Mouse (Mus musculus) bone marrow macrophage, adult 2 months (primary cell): ENCODE data around the gene Klf2. TPM values are rescaled to one million over a fixed set of nuclear protein-coding genes. Genes with fewer than 3 reads are reported as not detected.

Experiments
- H3K27ac ChIP-seq: 2 replicates; pipeline ENCODE4 v1.5.1; 2012; ENCODE audit warnings: low read depth, low read length; ENCODE audit not compliant: insufficient read depth
- H3K4me1 ChIP-seq: 2 replicates; pipeline ENCODE4 v1.6.1; 2012; ENCODE audit warnings: low read length; ENCODE audit not compliant: control insufficient read depth, insufficient read depth
- H3K4me3 ChIP-seq: 2 replicates; pipeline ENCODE4 v1.5.1; 2012; ENCODE audit warnings: mild to moderate bottlenecking, low read length, moderate library complexity; ENCODE audit not compliant: insufficient read depth
- CTCF ChIP-seq: IDR thresholded peaks from 2 replicates; pipeline ENCODE4 v1.5.1; 2012; ENCODE audit warnings: low read depth, mild to moderate bottlenecking, low read length, moderate library complexity
- POLR2A ChIP-seq: IDR thresholded peaks from 2 replicates; pipeline ENCODE4 v1.6.1; 2012; ENCODE audit warnings: mild to moderate bottlenecking, low read depth, low read length, borderline replicate concordance
- polyA plus RNA-seq: library from polyadenylated mRNA; stranded (reverse); fragments of >200 nt; gene quantifications from 2 replicates; pipeline ENCODE4 v1.2.4, GENCODE M21; 2012; ENCODE audit not compliant: missing spikeins, insufficient read depth, insufficient read length

The Klf2 gene
- 34.3 and 37.1 TPM in 2 replicates for polyA plus RNA-seq

- H3K27ac ChIP-seq: peak within 1 kb of the TSS; percentile 42
- H3K4me3 ChIP-seq: peak within 1 kb of the TSS; percentile 79
- TF ChIP-seq POLR2A (peak; percentile 99), CTCF (no peak)
- peaks cover 45% of the 10 kb centered on the region for H3K4me1 ChIP-seq
Observed at GRCm38 (mm10) chr8:72318801-72319322, at the start of gene Klf2. Gene Klf2 (plus strand): TSS chr8:72319033.

- Histone ChIP-seq H3K4me3 (no peak overlapping the region), H3K4me1 (peaks cover 21% of the 10 kb centered on the region), H3K27ac (no peak overlapping the region)
- TF ChIP-seq POLR2A (no peak), CTCF (no peak)
Observed at GRCm38 (mm10) chr8:72270606-72271005, 48.2 kb upstream of the Klf2 start.

DNA sequence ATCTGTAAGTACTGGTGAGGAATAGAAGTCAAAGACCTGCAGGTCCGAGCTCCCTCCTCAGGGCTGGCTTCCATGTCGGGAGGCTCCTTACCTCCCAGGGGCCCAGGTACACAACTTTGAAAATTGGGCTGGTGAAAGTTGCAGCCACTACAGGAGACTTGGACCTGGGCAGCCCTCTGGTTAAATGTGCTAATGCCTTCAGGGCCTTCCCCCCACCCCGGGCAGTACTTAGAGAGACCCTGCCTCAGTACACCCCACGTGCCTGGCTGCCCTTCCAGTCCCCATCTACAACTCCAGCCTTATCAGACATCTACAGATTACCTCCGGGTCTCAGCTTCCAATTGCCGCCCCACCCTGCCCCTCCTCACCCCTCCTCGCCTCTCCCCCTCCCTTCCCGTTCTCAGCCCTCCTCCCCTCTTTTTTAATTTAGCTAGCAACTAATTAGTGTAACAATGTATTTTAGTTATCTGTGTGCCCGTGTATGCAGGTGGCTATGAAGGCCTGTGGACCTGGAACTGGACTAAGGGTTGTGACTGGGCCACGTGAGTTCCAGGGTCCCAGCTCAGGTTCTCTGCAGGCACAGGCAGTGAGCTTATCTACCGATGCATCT lies 47.7 kb upstream of the Klf2 start:
- peaks cover 21% of the 10 kb centered on the region for H3K4me1 ChIP-seq
- no peak overlapping the region for H3K4me3 ChIP-seq
- TF ChIP-seq POLR2A (no peak), CTCF (no peak)
- H3K27ac ChIP-seq: no peak overlapping the region

- TF ChIP-seq CTCF: no peak
- TF ChIP-seq POLR2A: no peak
- Histone ChIP-seq H3K4me1 (peaks cover 21% of the 10 kb centered on the region), H3K27ac (no peak overlapping the region), H3K4me3 (no peak overlapping the region)
Observed at GRCm38 (mm10) chr8:72271691-72272090, 47.1 kb upstream of the Klf2 start.

DNA sequence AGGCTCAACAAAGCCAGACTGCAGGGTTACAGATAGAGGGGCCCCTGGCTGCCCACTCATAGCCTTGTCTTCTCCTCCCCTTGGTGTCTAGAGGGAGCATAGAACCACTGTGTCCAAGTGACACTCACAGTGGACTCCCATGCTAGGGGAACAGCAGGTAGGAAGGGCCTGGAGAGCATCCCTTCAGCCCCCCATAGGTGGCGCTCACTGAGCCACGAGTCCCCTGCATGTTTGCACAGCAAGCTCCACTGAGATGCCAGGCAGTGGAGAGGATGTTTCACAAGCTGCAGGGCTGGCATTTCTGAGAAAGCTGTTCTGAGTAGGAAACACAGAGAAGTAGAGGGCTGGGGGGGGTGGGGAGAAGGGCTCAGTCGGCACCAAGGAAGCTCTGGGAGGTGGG lies 46.5 kb upstream of the Klf2 start:
- H3K4me1 ChIP-seq: peaks cover 21% of the 10 kb centered on the region

DNA sequence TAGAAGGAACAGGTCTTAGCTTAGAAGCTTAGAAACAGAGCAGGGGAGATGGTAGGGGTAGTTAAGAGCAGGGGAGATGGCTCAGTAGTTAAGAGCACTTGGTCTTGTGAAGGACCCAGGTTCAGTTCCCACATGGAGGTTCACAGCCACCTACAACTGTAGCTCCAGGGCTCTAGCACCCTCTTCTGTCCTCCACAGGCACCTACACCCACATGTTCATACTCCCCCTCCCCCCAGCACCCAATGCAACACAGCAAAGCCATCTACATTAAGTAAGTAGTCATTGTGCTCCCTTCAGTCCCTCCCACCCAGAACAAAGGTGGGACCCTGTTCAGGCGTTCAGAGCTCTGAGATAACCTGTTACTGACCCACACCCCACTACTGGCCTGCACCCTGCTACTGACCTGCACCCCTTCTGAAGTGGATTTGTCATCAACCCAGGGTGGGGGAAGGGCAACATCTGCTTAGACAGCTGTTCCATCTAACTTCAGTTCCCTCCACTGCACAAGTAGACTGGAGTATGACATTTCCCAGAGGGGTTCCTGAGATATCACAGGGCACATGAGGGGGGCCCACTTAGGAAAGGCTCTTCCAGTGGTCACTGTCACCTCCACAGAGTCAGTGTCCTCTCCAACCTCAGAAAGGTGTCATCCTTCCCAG lies 45.6 kb upstream of the Klf2 start:
- no peak overlapping the region for H3K4me3 ChIP-seq
- no peak overlapping the region for H3K27ac ChIP-seq
- TF ChIP-seq CTCF (no peak), POLR2A (no peak)
- H3K4me1 ChIP-seq: peaks cover 18% of the 10 kb centered on the region

More for the DNA sequence above, 46.5 kb upstream of the Klf2 start:
- Histone ChIP-seq H3K4me3 (no peak overlapping the region), H3K27ac (no peak overlapping the region)
- peak; percentile 46 for TF ChIP-seq CTCF
- TF ChIP-seq POLR2A: no peak

DNA sequence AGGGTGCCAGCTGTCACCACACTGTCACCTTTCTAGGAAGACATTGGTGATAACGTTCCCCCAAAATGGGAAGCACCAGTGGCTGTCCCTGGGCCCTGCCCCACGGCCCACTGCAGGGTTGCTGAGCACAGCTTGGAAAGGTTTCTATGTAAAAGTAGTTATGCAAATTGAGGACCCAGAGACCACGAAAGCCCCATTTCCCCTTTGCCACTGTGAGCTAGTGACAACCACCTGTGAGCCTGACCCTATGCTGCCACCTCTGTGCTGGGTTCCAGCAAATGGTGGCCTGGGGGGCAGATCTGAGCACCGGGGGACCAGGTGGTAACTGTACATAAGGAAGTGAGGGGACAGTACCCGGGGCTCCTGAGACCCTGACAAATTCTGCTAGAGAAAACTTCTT lies 45.0 kb upstream of the Klf2 start:
- TF ChIP-seq CTCF (no peak), POLR2A (no peak)
- Histone ChIP-seq H3K27ac (no peak overlapping the region), H3K4me3 (no peak overlapping the region), H3K4me1 (peaks cover 12% of the 10 kb centered on the region)

DNA sequence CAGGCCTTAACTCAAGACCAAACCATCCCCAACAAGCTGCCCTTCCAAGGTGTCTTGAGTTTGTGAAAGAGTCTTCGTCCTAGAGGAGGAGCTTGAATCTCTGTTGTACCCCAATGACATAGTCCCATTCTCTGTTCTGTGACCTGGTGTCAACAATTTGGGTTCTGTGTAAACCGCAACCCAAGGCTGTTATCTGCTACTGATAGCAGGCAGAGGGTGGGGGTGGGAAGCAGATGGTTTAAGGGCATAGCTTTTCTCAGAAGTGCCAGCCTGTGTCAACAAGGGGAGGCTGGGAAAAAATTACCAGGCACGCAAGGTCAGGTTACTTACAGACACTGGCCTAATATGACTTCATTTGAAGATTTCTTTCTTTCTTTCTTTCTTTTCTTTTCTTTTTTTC lies 41.6 kb upstream of the Klf2 start:
- Histone ChIP-seq H3K4me3 (no peak overlapping the region), H3K27ac (no peak overlapping the region), H3K4me1 (peaks cover 19% of the 10 kb centered on the region)
- TF ChIP-seq POLR2A (no peak), CTCF (no peak)

GRCm38 (mm10) chr8:72279151-72279550 lies 39.7 kb upstream of the Klf2 start:
- Histone ChIP-seq H3K4me1 (peaks cover 7% of the 10 kb centered on the region), H3K4me3 (no peak overlapping the region), H3K27ac (no peak overlapping the region)
- TF ChIP-seq POLR2A: no peak
- TF ChIP-seq CTCF: no peak

DNA sequence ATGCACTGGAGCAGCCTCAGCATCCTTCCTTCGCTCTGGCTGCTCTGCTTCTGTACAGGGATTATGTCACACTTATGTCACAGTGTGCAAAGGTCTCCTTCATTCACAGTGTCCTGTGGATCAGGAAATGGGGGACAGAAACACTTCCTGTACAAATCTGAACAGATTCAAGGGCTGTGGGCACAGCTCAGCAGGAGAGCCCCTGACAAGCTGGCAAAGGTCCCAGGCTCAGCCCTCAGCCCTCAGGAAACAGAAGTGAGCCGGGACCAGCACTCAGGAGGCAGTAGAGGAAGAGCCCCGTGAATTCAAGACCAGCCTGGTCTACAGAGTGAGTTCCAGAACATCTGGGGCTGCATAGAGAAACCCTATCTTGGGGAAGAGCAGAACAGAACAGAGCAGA lies 37.2 kb upstream of the Klf2 start:
- no peak for TF ChIP-seq CTCF
- no peak for TF ChIP-seq POLR2A
- Histone ChIP-seq H3K4me1 (peaks cover 11% of the 10 kb centered on the region), H3K27ac (no peak overlapping the region), H3K4me3 (no peak overlapping the region)
